Mouse (Mus musculus) layer of hippocampus, postnatal 14 days (tissue): ENCODE measurements around the gene Il18. TPM values are rescaled to one million over a fixed set of nuclear protein-coding genes. Genes with fewer than 3 reads are reported as not detected.
A peak's percentile ranks its signal among the peaks of the same experiment; 100 is the strongest.

ENCODE experiments used
- DNase-seq, 2 experiments: peaks; one replicate each; pipeline ENCODE4 v3.0.0; 2021 to 2022; ENCODE audit warnings: low spot score in 2 of 2, mixed read lengths in 1 of 2
- long read RNA-seq, 2 experiments: library from polyadenylated mRNA; stranded (forward); transcript quantifications; one replicate each; pipeline ENCODE4 v2.0.0; 2021
- total RNA-seq, 2 experiments: library from RNA; stranded (reverse); gene quantifications; 2 replicates each; pipeline ENCODE4 v1.2.3; 2021

Gene Il18
- total RNA-seq: 10 to 100 TPM; 27.8 to 32.9 TPM
- long read RNA-seq, experiment 1, partial matches to known transcripts: 2 of 13 reads
- long read RNA-seq, experiment 1, other reads (novel, unspliced or antisense): 11 of 13 reads
- long read RNA-seq, experiment 2, partial matches to known transcripts: 1 of 23 reads
- long read RNA-seq, experiment 2, other reads (novel, unspliced or antisense): 22 of 23 reads

DNA sequence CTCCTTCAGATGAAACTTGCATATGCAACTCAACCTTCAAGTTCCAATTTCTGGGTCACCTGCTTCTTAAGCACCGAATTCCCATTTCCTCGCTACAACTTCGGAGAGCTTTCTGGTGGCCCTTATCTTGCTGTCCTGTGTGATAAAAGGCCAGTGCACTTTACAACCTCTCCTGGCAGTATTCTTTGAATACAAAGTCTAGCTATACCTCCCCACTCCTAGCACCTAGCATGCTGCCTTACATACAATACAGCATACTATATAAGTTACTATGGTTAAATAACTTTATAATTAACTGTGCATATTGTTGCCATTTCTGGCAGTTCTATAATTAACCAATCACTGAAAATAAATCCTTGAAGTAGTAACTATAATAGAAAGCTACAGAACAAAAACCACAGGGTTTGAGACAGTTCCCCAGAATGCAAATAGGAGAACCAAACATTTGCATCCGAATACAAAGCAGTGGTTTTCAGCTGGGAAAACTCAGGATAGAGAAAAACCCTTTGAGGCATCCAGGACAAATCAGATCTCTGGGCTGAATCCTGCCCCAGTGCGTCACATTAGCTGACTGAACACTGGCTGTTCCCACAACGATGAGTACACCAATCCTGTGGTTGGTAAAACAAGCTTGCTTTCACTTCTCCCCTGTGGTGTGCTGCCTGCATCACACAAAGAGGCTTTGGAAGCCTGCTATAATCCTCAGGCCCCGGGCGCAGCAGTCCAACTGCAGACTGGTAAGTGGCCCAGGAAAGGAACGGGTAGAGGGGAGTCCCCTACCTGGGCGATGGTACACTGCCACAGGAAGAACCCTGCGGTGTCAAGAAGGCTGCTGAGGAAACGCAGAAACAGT lies at the start of gene Il18:
Gene Il18 (plus strand): TSS at position 587 of the 853 bp plus-strand sequence.
- DNase-seq: peak; percentile 61 to 88

DNA sequence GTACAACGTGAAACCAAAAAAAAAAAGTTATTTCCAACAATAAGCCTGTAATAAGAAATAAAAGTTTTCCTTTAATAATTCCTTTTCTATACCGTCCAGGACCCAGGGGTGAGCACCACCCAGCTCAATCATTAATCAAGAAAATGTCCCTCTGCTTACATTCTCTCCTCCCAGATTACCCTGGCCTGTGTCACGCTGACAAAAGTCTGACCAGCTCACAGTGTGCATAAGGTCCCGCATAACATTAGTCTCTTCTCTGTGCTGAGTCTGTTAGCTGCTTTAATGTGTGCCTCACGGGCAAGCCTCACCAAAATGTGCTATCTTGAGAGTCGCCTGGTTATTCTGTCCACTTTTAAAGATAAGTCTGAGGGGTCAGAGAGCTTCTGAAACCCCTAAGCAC lies 49.2 kb upstream of the Il18 start:
- no peak for DNase-seq

DNA sequence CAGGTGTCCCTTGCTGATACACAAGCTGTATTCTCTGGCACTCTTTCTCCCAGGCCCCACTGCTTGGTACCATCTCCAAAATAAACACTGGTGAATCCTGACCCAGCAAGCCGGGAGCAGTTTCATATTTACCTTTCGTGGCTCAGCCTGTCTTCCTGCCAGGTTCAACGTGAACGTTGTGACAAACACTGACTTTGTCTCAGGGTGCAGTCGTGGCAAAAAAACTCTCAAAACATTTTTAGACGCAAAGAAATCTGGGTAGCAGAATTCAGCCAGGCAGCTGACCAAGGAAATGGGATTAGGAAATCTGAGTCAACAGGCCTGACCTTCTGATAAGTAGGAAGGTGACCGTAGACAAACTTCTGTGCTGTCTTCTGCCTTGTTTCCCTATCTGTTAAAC lies 47.1 kb upstream of the Il18 start:
- no peak for DNase-seq

DNA sequence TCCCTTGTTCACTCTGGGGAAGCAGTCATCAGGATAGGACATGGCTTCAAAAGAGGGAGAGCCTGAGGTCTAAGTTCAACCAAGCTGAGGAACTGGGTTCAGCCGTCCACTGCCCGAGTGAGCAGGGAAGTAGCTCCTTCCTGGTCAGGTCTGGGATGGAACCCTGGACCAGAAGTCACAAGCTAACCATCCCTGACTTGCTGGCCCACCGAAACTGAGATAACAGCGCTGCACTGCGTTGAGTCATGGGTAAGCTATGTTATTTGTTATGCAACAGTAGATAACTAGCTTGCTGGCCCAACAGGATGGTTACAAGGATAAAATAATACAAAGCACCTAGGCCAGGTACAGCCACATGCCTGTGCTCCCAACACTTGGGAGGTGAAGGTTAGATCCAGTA lies 39.2 kb upstream of the Il18 start:
- DNase-seq: no peak

DNA sequence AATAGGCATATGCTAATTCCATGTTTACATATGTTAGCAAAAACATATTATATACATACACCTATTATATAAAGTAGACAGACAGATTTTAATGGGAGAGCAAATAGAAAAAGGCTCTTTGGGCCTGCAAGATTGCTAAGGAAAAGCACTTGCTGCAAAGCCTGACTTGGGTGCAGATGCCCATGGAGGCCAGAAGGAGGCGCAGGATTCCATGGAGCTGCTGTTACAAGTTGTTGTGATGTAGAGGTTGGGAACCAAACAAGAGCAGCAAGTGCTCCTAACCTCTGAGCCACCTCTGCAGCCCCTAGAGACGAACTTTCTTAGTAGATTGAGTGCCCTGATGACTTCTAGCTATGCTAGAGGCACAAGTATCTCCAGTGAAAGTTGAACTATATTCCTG lies 35.8 kb upstream of the Il18 start:
- no peak for DNase-seq

DNA sequence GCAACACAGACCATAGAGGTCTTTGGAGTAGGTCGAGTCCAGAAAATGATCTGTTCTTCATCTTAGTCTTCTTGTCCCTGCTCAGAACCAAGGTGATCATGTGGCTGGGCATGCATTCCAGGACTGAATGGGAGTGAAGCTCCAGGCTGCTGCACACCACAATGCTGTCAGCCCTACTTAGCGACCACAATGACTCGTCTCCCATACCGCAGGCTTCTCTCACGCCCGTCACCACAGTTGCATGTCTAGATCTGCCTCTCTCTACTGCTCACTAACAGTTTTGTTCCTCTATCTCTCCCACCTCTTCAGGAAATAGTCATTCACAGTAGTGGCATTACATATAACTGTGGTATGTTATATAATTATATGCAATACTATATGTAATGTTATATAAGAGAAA lies 33.9 kb upstream of the Il18 start:
- no peak for DNase-seq

DNA sequence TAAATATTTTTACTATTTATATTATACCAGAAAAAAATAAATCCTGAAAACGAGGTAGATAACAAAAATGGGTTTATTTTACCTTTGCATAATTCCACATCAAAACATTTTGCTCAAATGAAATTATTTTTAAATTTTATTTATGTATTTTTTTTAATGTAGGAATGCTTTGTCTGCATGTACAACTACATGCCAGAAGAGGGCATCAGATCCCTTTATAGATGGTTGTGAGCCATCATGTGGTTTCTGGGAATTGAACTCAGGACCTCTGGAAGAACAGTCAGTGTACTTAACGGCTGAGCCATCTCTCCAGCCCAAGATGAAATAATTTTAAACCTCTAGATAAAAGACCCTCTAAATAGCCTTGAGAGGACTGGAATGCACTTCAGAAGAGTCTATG lies 33.1 kb upstream of the Il18 start:
- no peak for DNase-seq

DNA sequence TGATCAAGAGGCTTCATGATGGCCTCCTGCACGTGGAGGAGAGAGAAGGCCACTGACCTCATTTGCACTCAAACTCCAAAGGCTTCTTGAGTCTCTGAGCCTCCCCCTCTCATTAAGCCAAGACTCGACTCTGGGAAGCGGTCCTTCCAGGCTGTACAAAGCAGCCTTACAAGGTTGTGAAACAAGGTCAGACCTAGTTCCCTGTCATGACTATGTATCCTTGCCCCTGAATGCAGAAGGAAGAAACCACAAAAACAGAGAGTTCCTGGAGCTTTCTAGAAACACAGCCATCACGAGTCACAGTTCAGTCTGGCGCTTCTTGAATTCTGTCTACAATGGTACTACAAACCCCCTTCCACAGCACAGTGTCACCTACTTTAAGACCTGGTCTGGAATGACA lies 32.1 kb upstream of the Il18 start:
- DNase-seq: no peak

- DNase-seq: no peak
Measured at GRCm38 (mm10) chr9:50524936-50525335, 29.7 kb upstream of the Il18 start.

- no peak for DNase-seq
Measured at GRCm38 (mm10) chr9:50525585-50525984, 29.0 kb upstream of the Il18 start.

GRCm38 (mm10) chr9:50527860-50528259 lies 26.8 kb upstream of the Il18 start:
- no peak for DNase-seq

- DNase-seq: peak; percentile 98 to 99
Measured at GRCm38 (mm10) chr9:50528293-50528892, 26.2 kb upstream of the Il18 start, which contains the start of gene Pts. Gene Pts, minus strand, starts transcription at chr9:50528724.

DNA sequence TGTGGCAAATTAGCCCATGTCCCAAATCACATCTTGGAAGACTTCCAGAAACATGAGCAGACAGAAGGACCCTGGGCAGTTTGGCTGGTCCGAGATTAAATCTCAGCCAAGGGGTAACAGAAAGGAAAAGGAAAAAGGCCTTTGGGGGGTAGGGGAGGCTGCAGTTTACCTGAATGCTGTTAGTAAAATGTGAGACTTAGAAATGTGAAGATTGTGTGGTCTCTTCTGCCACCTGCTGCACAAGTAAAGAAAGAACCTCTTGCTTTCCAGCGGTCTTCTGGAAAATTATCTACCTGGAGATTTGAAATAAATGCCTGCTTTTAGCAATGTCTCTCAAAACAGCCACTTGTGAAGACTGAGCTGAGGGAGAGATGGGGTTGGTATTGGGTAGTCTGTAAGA lies 23.7 kb upstream of the Il18 start:
- DNase-seq: peak; percentile 33 to 39

GRCm38 (mm10) chr9:50533328-50533727 lies 21.3 kb upstream of the Il18 start:
- no peak for DNase-seq

GRCm38 (mm10) chr9:50533791-50534190 lies 20.8 kb upstream of the Il18 start:
- no peak for DNase-seq

DNA sequence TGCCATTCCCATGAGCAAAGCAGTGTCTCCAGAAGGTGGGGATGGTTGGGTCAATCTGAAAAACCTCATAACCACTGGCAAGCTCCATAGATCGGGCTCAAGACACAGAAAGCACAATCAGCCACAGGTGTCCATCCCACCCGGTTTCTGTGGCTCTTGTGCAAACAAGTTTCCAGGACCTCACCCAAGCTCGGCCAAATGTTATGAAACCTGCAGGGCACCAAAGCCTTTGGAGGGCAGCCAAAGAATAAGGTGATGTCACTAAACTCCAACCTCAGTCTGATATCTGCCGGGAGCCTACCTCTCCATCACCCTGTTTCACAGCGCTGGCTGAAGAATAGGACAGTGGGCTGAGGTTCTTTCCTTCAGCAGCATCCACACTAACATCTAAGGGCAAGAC lies 18.7 kb upstream of the Il18 start:
- no peak for DNase-seq

DNA sequence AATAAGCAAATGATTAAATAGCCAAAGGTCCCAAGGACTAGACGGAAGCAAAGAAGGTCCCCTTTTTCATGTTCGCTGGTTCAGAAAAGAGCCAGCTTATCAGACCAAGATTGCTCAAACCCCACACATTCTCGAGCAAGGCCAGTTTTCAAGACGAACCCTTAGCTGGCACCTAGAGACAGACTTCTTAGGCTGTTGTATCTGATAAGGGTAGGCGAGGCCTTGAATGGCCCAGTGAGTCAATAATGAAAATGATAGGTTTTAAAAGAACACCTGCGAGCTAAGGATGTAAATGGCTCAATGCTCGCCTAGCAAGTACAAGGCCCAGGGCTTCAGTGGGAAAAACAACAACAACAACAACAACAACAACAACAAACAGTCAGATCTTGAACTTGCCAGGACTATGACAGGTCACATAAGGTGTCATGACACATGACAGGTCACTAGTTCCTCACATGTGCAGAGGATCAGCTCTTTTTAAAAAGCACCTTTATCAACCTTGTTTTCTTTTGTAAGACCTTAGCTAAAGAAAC lies 18.0 kb upstream of the Il18 start:
- no peak for DNase-seq

GRCm38 (mm10) chr9:50537295-50537694 lies 17.3 kb upstream of the Il18 start:
- DNase-seq: no peak

DNA sequence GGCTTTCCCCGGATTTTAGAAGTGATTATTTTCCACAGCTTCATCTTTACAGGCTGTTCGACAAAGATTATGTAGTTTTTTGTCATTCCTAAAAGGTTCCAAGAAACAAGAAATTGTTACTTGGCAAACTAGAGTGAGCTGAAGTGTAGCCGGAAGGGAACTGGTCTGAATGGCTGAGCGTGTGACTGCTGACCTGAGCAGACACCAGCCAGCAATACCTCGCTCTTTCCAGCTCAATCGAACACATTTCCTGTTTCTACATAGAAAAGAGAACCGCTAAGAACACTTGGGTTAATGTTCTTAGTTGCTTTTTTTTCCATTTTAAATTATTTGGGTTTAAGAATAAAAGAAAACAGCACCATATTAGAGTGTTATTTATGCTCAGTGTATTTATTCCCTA lies 14.5 kb upstream of the Il18 start:
- peak in 1 of 2 experiments; percentile 28 for DNase-seq

DNA sequence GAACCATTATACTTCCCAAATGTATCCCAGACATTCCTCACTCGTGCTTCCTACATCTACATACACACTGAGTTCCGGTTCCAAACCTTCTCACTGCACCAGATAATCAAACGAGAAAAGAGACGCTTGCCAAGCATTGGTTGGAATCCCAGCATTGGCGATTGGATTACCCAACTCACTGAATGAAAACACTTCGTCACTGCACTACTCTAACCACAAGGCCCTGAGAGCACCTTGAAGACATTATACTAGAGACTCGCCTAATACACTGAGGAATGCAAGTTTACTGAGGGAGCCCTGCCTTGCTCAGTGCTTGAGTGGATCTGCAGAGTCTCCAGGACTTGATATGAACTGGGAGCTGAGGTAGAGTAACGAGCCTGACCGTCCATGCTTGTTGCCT lies 12.2 kb upstream of the Il18 start:
- DNase-seq: no peak

GRCm38 (mm10) chr9:50547859-50548478 lies 6.7 kb upstream of the Il18 start:
- no peak for DNase-seq

- no peak for DNase-seq
Measured at GRCm38 (mm10) chr9:50548936-50549335, 5.7 kb upstream of the Il18 start.
